Mouse (Mus musculus) neutrophil, adult 5-6 weeks (primary cell): Measurements from ENCODE around the gene Nmt2. TPM values are rescaled to one million over a fixed set of nuclear protein-coding genes. Genes with fewer than 3 reads are reported as not detected.

Source experiments
- ATAC-seq: fragments of 151-379, 151-347 bp; 2 replicates; pipeline ENCODE4 v1.8.0; 2017; ENCODE audit warnings: mild to moderate bottlenecking, moderate TSS enrichment; ENCODE audit not compliant: insufficient number of reproducible peaks, poor library complexity, low FRiP score, severe bottlenecking; ENCODE audit errors: extremely low read depth
- total RNA-seq: library from RNA; stranded (forward); fragments of 200-1000 nt; gene quantifications from 2 replicates; pipeline ENCODE4 v1.2.3, GENCODE M21; 2017

The Nmt2 gene
- total RNA-seq: 19.7 and 23.6 TPM in 2 replicates

DNA sequence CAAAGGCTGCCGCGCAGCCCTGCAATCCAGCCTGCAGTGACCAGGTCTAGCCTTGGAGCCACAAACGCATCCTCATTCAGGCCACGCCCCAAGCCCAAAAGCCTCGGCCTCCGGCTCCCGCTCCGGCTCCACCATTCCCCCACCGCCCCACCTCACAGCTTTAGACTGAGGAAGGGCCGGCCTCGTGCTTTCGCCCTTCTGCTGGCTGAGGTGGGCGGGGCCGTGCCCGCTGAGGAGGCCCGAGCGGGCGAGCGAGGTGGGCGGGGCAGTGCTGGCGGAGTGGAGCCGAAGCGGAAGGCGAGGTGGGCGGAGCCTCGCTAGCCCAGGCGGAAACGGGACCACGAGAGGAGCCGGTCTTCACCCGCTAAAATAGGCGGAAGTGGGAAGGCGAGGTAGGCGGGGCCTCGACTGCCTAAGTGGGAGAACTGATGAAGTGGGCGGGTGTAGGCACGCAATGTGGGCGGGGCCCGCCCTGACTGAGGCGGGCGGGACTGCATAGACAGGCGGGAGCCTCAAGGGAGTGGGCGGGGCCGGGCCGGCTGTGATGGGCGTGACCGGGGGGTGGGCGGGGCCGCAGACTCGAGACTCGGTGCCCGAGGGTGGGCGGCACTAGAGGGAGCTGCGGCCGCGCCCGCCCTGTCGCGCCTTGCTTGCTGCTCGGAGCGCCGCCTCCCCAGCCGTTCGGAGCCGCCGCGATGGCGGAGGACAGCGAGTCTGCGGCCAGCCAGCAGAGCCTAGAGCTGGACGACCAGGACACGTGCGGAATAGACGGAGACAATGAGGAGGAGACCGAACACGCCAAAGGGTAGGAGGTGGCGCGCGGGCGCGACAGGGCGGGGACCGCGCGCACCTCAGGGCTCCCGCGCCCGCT, at the start of gene Nmt2:
Gene Nmt2, plus strand, starts transcription at position 611 of the 871 bp plus-strand sequence.
- peak; percentile 95 for ATAC-seq

- ATAC-seq: no peak
Measured at GRCm38 (mm10) chr2:3239255-3239654, 44.8 kb upstream of the Nmt2 start.

DNA sequence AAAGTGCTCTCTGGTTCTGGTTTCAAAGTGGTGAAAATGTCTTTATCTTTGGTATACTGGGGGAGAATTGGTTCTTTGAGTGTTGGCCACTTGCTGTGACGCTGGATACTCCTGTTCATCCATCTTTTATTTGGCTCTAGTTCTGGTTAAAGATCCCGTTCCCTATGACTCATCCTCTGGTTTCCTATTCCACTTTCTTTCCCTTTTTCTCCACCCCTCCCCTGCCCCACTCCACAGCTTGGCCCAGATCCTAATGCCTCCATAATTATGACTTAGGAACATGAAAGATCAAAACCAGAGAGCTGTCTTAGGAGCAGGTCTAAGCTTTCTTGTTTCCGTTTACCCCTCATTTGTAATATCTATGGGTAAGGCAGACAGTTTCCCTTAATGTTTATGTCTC, 39.8 kb upstream of the Nmt2 start:
- ATAC-seq: no peak

DNA sequence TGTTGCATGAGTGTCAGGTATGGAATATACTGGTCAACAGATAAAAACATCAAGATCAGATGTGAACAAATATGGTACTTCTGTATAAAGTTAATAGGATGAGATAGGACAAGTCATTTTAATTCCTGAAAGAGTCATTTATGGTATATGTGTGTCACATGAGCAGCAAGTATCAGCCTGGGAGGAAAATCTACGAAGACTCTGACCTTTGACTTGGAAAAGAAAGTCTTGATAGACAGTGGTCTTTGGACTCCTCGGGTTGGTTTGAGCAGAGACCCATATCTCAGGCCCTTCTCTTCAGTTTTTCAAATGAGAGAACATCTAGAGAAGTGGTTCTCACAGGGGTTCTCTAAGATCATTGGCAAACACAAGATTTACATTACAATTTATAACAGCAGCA, 32.7 kb upstream of the Nmt2 start:
- ATAC-seq: no peak

DNA sequence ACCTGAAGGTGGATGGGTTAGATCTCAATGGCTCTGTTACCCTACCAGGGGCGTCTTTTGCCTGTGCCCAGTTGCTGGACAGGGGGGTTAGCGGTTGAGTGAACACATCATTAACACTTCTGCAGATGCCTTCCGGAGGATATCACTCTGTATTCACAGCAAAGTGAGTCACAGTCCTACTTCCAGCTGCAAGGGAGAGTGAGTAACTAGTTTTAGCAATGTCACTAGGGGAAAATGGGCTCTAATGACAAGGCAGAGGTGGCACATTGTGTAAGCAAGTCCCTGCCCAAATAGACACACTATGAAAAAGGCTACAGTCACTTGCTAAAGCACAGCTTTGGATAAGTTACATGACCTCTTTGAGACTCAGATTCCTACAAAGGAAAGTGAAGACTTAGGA, 17.5 kb upstream of the Nmt2 start:
- ATAC-seq: no peak

DNA sequence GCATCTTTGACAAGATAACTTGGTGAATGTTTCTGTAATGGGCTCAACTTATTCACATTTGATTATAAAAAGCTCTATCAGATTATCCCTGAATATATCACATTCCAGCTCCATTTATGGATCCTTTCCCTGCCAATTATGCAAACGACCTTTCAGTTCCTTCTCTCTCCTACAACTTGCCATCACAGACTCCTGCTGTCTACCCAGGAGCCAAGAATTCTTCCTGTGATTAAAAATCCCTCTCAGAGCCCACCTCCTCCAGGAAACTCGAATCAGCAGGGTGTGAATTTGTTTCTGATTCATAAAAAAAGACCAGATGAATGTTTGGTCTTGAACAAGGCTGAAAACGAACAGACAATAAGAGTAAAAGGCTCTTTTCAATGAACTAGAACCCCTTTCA, 16.1 kb upstream of the Nmt2 start:
- no peak for ATAC-seq

DNA sequence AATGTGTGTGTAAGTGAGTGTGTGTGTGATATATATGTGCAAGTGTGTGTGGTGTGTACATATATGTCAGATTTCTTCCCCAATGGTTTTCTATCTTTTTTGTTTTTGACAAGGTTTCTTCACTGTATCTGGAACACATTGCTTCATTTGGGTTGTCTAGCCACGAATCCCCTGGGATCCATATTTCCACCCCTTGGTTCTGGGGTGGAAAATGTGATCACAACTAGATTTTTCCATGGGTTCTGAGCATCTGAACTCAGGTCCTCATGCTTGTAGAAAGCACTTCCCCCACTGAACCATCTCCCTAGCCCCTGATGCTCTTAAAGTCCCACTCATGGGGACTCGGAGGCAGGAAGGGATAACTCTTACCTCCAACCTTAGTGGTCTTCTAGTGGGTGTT, 10.7 kb upstream of the Nmt2 start:
- ATAC-seq: no peak

GRCm38 (mm10) chr2:3276106-3276505, 7.9 kb upstream of the Nmt2 start:
- ATAC-seq: no peak

- no peak for ATAC-seq
Measured at GRCm38 (mm10) chr2:3277502-3277901, 6.5 kb upstream of the Nmt2 start.

DNA sequence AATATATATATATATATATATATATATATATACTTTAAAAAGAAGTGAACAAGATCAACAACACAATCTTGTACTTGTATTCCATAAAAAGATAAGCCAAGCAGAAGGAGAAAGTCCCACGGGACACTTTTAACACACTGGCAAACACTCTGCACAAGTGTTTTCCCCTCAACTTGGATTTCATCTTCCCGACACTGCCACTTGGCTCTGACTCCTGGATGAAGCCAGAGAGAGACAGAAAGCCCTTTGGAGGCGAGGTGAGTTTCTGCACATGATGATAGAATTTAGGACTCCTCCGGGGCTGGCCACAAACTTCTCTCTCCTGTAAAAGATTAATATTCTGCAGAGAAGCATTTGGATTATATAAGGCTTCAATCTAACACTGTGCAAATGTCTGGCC, 2.7 kb upstream of the Nmt2 start:
- no peak for ATAC-seq

GRCm38 (mm10) chr2:3282866-3283601, 978 bp upstream of the Nmt2 start:
- ATAC-seq: no peak

- no peak for ATAC-seq
Measured at GRCm38 (mm10) chr2:3284473-3285180, 615 bp downstream of the Nmt2 start.

DNA sequence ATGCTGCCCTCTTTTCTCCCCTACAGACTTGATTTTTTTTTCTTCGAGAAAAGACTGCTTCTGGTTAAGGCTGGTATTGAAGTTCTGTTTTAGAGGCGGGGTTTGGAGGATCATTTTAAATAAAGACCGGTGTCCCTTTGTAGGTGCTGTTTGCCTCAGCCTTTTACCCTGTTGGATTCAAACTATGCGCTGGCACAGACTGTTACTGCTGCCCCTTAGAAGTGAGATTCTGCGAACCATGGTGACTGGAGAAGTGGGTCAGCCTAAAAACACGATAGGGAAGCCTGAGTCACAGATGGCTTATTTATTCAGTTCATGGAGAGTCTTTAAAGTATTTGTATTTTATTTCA, 1.1 kb downstream of the Nmt2 start:
- no peak for ATAC-seq

GRCm38 (mm10) chr2:3285709-3286108, 1.7 kb downstream of the Nmt2 start:
- no peak for ATAC-seq

GRCm38 (mm10) chr2:3286243-3286642, 2.2 kb downstream of the Nmt2 start:
- ATAC-seq: no peak

GRCm38 (mm10) chr2:3289581-3289980, 5.6 kb downstream of the Nmt2 start:
- no peak for ATAC-seq

DNA sequence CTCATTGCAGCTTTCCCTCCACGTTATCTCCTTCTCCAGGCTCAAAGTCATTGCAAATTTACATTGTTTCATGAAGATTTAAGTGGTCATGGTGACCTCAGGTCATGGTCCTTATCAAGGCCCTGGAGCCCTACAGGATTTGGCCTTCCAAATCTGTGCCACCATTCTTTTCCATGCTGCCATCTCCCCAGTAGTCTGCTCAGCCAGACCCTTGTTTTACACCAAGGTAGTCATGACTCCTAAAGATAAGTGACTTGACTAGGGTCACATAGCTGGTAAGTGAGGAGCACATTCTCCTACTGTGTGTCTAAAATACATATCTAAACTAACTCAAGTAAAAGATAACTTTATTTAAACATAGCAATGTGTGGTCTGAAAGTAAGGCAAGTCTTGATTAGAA, 8.2 kb downstream of the Nmt2 start:
- no peak for ATAC-seq

- no peak for ATAC-seq
Measured at GRCm38 (mm10) chr2:3295826-3296225, 11.8 kb downstream of the Nmt2 start.

- no peak for ATAC-seq
Measured at GRCm38 (mm10) chr2:3305426-3306025, 21.5 kb downstream of the Nmt2 start.
